In genomic region chr4:116075631-116076368, GRCm38 (mm10) we compare ENCODE assay signal across 7 mouse cellular contexts. TPM values are rescaled to one million over a fixed set of nuclear protein-coding genes. Genes with fewer than 3 reads are reported as not detected.
DNase-seq lines count a peak whose midpoint lies in the region; ATAC-seq and TF ChIP-seq lines count a peak whose summit lies in the region.

No protein-coding gene starts in this region.

- H3K27ac ChIP-seq in hindbrain, embryonic 16.5 days (ENCODE audit: low read depth, low read length) = peak overlapping the region; percentile 93
- peak overlapping the region; percentile 63 for H3K27ac ChIP-seq in small intestine, adult 2 months (ENCODE audit: insufficient read depth, low read depth, low read length)

- intact Hi-C loops in left cerebral cortex, postnatal 25 days (cut with DNase I) = no loop called here

- H3K27me3 ChIP-seq in hindbrain, embryonic 16.5 days (replicated peaks; ENCODE audit: control insufficient read depth, insufficient read depth, low read length) = no peaks in the 10 kb centered on the region
- no peaks in the 10 kb centered on the region for H3K27me3 ChIP-seq in small intestine, adult 2 months (ENCODE audit: control insufficient read depth, insufficient read depth, low read length)

- peaks cover 32% of the 10 kb centered on the region for H3K4me1 ChIP-seq in hindbrain, embryonic 16.5 days (ENCODE audit: control insufficient read depth, insufficient read depth, low read depth, low read length)
- peaks cover 12% of the 10 kb centered on the region for H3K4me1 ChIP-seq in small intestine, adult 2 months (ENCODE audit: control insufficient read depth, insufficient read depth, insufficient read length, low read length)

- ATAC-seq in hindbrain, embryonic 16.5 days = peak; percentile 69
- peak; percentile 36 for ATAC-seq in megakaryocyte-erythroid progenitor cell, adult 5-6 weeks (replicated peaks; ENCODE audit: low FRiP score, low TSS enrichment, poor library complexity, severe bottlenecking)

- TF ChIP-seq CTCF in small intestine, adult 2 months (IDR thresholded peaks at IDR 0.05; ENCODE audit: extremely low read depth, insufficient read length, insufficient replicate concordance, low read depth, low read length) = peak; percentile 24; the same call in 1 of the 2 replicates

- peak overlapping the region; percentile 95 for H3K4me3 ChIP-seq in hindbrain, embryonic 16.5 days (ENCODE audit: low read length)
- peak overlapping the region; percentile 85 for H3K4me3 ChIP-seq in small intestine, adult 2 months (ENCODE audit: low read depth, low read length)

- WGBS in hindbrain, embryonic 16.5 days = under 1% methylated on average over 70 of the region's 77 CpGs
- WGBS in small intestine, adult 2 months = under 1% methylated on average over 76 of the region's 77 CpGs

- H3K9me3 ChIP-seq in hindbrain, embryonic 16.5 days (ENCODE audit: control insufficient read depth, low read length) = no peaks in the 10 kb centered on the region

- peak overlapping the region; percentile 98 for H3K9ac ChIP-seq in hindbrain, embryonic 16.5 days (ENCODE audit: low read depth, low read length)

- H3K4me2 ChIP-seq in hindbrain, embryonic 16.5 days (ENCODE audit: low read length) = peak overlapping the region; percentile 93

- peaks cover 3% of the 10 kb centered on the region; the same call in 1 of the 2 replicates for H3K36me3 ChIP-seq in hindbrain, embryonic 16.5 days (ENCODE audit: control insufficient read depth, insufficient read depth, low read length)
- peaks cover 8% of the 10 kb centered on the region for H3K36me3 ChIP-seq in small intestine, adult 2 months (ENCODE audit: control insufficient read depth, insufficient read depth, low read length)

- no peak for TF ChIP-seq POLR2A in small intestine, adult 2 months (IDR thresholded peaks at IDR 0.05; ENCODE audit: low read depth, low read length)

- DNase-seq in ZHBTc4 (ENCODE audit: low read depth, low spot score) = peak; percentile 84
- DNase-seq in cerebellum, adult 8-10 months = peak; percentile 74
- peak; percentile 42 to 47 for DNase-seq in frontal cortex, postnatal 25 days (ENCODE audit: low spot score in 2 of 2)
- DNase-seq in left cerebral cortex, postnatal 25 days (ENCODE audit: low spot score in 2 of 2) = peak; percentile 51 to 57

RNA-seq across cellular contexts. Expression of gene Lrrc41, which starts 0.7 kb away (rescaled TPM):
- polyA plus RNA-seq in hindbrain, embryonic 16.5 days (2015; fragmentation: Nextera tagmentation; extraction: Ambion mirVana) = 72.1 and 78.4 TPM in 2 replicates
- 10 to 100 TPM; 45.3 to 47.7 TPM for total RNA-seq in left cerebral cortex, postnatal 25 days (2021)
- total RNA-seq in megakaryocyte-erythroid progenitor cell, adult 5-6 weeks (2014; fragmentation: Nextera tagmentation) = 29.8 and 30.8 TPM in 2 replicates
- 16.4 and 20.6 TPM in 2 replicates for total RNA-seq in megakaryocyte-erythroid progenitor cell, adult 5-6 weeks (2017)
- polyA plus RNA-seq in small intestine, adult 2 months (2012; rRNA removed) = 43.2 and 64.7 TPM in 2 replicates

RNA-seq across cellular contexts. Expression of gene Uqcrh, which starts 0.9 kb away (rescaled TPM):
- 427 and 492 TPM in 2 replicates for polyA plus RNA-seq in hindbrain, embryonic 16.5 days (2015; fragmentation: Nextera tagmentation; extraction: Ambion mirVana)
- total RNA-seq in left cerebral cortex, postnatal 25 days (2021) = 100 to 1,000 TPM; 444 to 446 TPM
- total RNA-seq in megakaryocyte-erythroid progenitor cell, adult 5-6 weeks (2014; fragmentation: Nextera tagmentation) = 1,038 and 1,202 TPM in 2 replicates
- total RNA-seq in megakaryocyte-erythroid progenitor cell, adult 5-6 weeks (2017) = 483 and 550 TPM in 2 replicates
- 45.6 and 60.5 TPM in 2 replicates for polyA plus RNA-seq in small intestine, adult 2 months (2012; rRNA removed)

RNA-seq across cellular contexts. Expression of gene Nsun4, which starts 22.1 kb away (rescaled TPM):
- polyA plus RNA-seq in hindbrain, embryonic 16.5 days (2015; fragmentation: Nextera tagmentation; extraction: Ambion mirVana) = 11.9 and 12.1 TPM in 2 replicates
- 10 to 100 TPM; 10.7 to 11.4 TPM for total RNA-seq in left cerebral cortex, postnatal 25 days (2021)
- 11.5 and 12.5 TPM in 2 replicates for total RNA-seq in megakaryocyte-erythroid progenitor cell, adult 5-6 weeks (2014; fragmentation: Nextera tagmentation)
- 11.2 and 12.5 TPM in 2 replicates for total RNA-seq in megakaryocyte-erythroid progenitor cell, adult 5-6 weeks (2017)
- polyA plus RNA-seq in small intestine, adult 2 months (2012; rRNA removed) = 2.7 and 3.7 TPM in 2 replicates

RNA-seq across cellular contexts. Expression of gene Rad54l, which starts 47.7 kb away (rescaled TPM):
- 7.6 and 9.1 TPM in 2 replicates for polyA plus RNA-seq in hindbrain, embryonic 16.5 days (2015; fragmentation: Nextera tagmentation; extraction: Ambion mirVana)
- total RNA-seq in left cerebral cortex, postnatal 25 days (2021) = under 1 TPM; 0.32 to 0.64 TPM
- total RNA-seq in megakaryocyte-erythroid progenitor cell, adult 5-6 weeks (2014; fragmentation: Nextera tagmentation) = 49.4 and 50.1 TPM in 2 replicates
- total RNA-seq in megakaryocyte-erythroid progenitor cell, adult 5-6 weeks (2017) = 23.0 and 35.2 TPM in 2 replicates
- polyA plus RNA-seq in small intestine, adult 2 months (2012; rRNA removed) = 0.76 and 1.5 TPM in 2 replicates

RNA-seq across cellular contexts. Expression of gene Pomgnt1, which starts 47.8 kb away (rescaled TPM):
- polyA plus RNA-seq in hindbrain, embryonic 16.5 days (2015; fragmentation: Nextera tagmentation; extraction: Ambion mirVana) = 68.2 and 72.1 TPM in 2 replicates
- 10 to 100 TPM; 73.5 to 77.6 TPM for total RNA-seq in left cerebral cortex, postnatal 25 days (2021)
- 26.4 and 31.7 TPM in 2 replicates for total RNA-seq in megakaryocyte-erythroid progenitor cell, adult 5-6 weeks (2014; fragmentation: Nextera tagmentation)
- total RNA-seq in megakaryocyte-erythroid progenitor cell, adult 5-6 weeks (2017) = 15.0 and 26.1 TPM in 2 replicates
- polyA plus RNA-seq in small intestine, adult 2 months (2012; rRNA removed) = 8.3 and 10.5 TPM in 2 replicates

Comparison
In these comparisons a context has a peak if more than half of its experiments do, and no peak if none do; other contexts are left out.
1. Peak in every context shown above with its lines: DNase-seq, ATAC-seq, H3K4me3 ChIP-seq and H3K27ac ChIP-seq.